Mouse (Mus musculus): ENCODE measurements at regions not wholly inside any gene's neighbourhood (a gene's known extent, or its start where the extent isn't known, plus 50 kb on each side); places are given as distances from the start of the nearest gene placed in this dataset.
"Not testable (repeated sequence)": the region's sequence is repeated elsewhere in the genome, so short reads cannot be mapped to it uniquely, and the experiment has no call there.

DNA sequence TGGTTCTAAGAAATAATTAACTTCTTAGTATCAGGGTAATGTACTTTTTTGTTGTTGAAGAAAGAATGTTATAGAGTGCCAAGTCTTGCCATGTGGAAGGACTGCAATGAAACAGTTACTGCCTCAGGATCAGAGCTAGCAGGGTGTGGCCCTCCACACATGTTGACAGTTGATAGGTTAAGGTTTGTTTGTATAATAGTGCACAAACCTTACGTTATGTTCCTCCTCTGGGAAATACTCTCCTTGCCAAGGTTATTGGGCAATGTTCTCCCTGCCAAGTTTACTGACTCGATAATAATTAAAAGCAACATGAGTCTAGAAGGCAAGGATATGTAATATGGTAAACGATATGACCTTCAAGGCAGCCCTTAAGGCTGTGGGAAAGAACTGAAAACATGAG, 799.2 kb downstream of the Rab28 start:
- no peak for DNase-seq (ENCODE audit: low spot score in 2 of 2)

DNA sequence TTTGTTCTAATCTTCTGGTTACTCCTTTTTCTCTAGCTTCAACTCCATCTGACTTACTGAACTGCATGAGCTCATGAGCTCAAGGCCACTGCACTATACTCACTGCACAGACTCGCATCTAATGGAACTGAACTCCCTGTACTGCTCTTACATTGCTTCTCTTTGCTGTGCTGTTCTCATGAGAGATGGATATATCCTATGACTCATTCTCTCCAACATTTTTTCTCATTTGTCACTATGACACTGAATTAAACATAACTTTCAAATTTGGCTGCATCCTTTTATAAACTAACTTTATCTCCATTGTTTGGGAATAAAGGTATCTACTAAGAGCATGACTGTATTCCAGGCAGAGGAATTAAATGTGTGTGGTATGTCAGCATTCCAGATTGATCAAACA, 806.2 kb downstream of the Rab28 start:
- DNase-seq (ENCODE audit: low spot score in 2 of 2): no peak

DNA sequence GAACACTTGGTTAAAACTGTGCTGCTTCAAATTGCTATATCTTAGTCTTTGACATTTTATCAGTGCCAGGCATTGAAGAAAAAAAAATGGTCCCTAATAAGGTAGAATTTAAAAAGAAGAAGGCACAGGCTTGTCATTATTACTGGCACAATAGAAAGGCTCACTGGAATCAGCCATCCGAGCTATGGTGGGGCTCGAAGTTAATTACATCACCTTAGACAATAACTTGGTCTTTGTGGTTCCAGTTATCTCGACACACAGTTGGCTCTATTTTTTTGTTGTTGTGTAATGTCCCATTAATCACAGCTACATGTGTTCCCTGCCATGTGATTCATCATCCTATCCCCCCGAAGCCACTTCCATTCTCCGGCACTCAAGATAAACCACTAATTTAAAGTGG, 825.1 kb downstream of the Rab28 start:
- DNase-seq (ENCODE audit: low spot score in 2 of 2): no peak

DNA sequence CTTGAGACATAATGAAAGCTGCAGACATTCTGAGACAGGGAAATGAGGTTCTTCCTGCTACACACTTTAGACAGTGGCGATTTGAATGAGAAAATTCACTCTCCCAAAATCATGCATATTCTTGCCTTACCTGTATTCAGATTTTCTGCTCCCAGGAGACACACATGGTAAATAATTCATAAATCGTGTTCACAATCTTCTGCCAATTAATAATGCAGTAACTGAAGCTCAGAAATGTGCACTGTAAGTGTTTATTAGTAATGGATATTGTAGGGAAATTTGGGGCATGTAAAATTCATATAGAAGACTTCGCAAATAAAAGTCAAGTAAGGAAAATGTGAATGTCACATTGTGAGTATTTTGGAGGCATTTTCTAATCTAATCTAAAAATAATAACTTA, 830.2 kb downstream of the Rab28 start:
- no peak for DNase-seq (ENCODE audit: low spot score in 2 of 2)

DNA sequence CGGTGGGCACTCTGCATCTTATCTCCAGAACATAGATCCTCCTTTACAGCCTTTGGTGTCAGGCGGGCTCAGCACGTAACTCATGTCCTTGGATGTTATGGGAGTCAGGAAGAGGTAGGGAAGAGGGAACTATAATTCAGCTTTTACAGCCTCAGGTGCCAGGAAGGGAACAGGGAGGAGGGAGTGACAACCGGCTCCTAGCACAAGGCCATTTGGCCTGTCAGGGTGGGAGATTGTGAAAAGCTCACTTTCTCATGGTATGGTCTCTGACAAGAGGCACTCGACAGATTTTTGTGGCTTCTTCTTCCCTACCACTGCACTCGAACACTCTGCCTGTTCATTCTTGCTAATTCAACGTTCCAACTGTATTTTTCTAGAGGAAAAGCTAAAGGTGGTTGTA, 845.6 kb downstream of the Rab28 start:
- DNase-seq (ENCODE audit: low spot score in 2 of 2): not testable (repeated sequence)
